Mouse (Mus musculus) ES-E14 (cell line): ENCODE results near the gene Dock2.

Experiments used
- CHD2 ChIP-seq: IDR thresholded peaks from 2 replicates; pipeline ENCODE4 v1.6.1; 2014; ENCODE audit warnings: mild to moderate bottlenecking, low read depth, low read length, inconsistent platforms
- HCFC1 ChIP-seq: IDR thresholded peaks from 2 replicates; pipeline ENCODE4 v1.6.1; 2012; ENCODE audit warnings: low read length, inconsistent platforms, borderline replicate concordance; ENCODE audit not compliant: insufficient read depth
- MAFK ChIP-seq: IDR thresholded peaks from 2 replicates; pipeline ENCODE4 v1.6.1; 2014; ENCODE audit warnings: mild to moderate bottlenecking, low read depth, low read length, inconsistent platforms; ENCODE audit not compliant: insufficient read depth
- ZC3H11A ChIP-seq: IDR thresholded peaks from 2 replicates; pipeline ENCODE4 v1.6.1; 2012; ENCODE audit warnings: low read depth, mild to moderate bottlenecking, inconsistent platforms, low read length, borderline replicate concordance
- ZNF384 ChIP-seq: IDR thresholded peaks from 2 replicates; pipeline ENCODE4 v1.6.1; 2012; ENCODE audit warnings: low read depth, low read length, inconsistent platforms

GRCm38 (mm10) chr11:34734033-34734432 lies 49.7 kb downstream of the Dock2 start:
- no peak for TF ChIP-seq MAFK
- TF ChIP-seq HCFC1, result no peak
- TF ChIP-seq CHD2, result no peak
- TF ChIP-seq ZNF384, result no peak
- TF ChIP-seq ZC3H11A, result no peak
